Mouse (Mus musculus): Measurements from ENCODE around the gene Rps26. TPM values are rescaled to one million over a fixed set of nuclear protein-coding genes. Genes with fewer than 3 reads are reported as not detected.
"Not testable (repeated sequence)": the region's sequence is repeated elsewhere in the genome, so short reads cannot be mapped to it uniquely, and the experiment has no call there.

Gene Rps26
- polyA plus RNA-seq, 1 experiment, result 530 TPM

- 11% methylated on average over 36 of the region's 36 CpGs for WGBS
- Histone ChIP-seq H3K4me1 (ENCODE audit: control insufficient read depth, insufficient read depth, low read length) (no peaks in the 10 kb centered on the region), H3K4me3 (replicated peaks; ENCODE audit: extremely low read depth, low read depth, low read length) (peak within 1 kb of the TSS; percentile 69)
- no peak for TF ChIP-seq POLR2A (IDR thresholded peaks at IDR 0.05; ENCODE audit: borderline replicate concordance, extremely low read depth, low read depth, low read length)
- TF ChIP-seq CTCF (IDR thresholded peaks at IDR 0.05; ENCODE audit: insufficient read depth, low read length), result no peak
- DNase-seq, result peak; percentile 49
Observed at GRCm38 (mm10) chr10:128645111-128646011, 18.8 kb upstream of the Rps26 start, which contains the start of gene Ikzf4. Gene Ikzf4, minus strand, starts transcription at chr10:128645991.

GRCm38 (mm10) chr10:128642749-128643148 lies 16.2 kb upstream of the Rps26 start:
- WGBS, result 85% methylated on average over 6 of the region's 6 CpGs
- no peak for DNase-seq
- no peak for TF ChIP-seq POLR2A (IDR thresholded peaks at IDR 0.05; ENCODE audit: borderline replicate concordance, extremely low read depth, low read depth, low read length)
- TF ChIP-seq CTCF (IDR thresholded peaks at IDR 0.05; ENCODE audit: insufficient read depth, low read length), result no peak
- Histone ChIP-seq H3K4me1 (ENCODE audit: control insufficient read depth, insufficient read depth, low read length) (no peaks in the 10 kb centered on the region), H3K4me3 (replicated peaks; ENCODE audit: extremely low read depth, low read depth, low read length) (no peak overlapping the region)

- DNase-seq, result no peak
- TF ChIP-seq CTCF (IDR thresholded peaks at IDR 0.05; ENCODE audit: insufficient read depth, low read length) (no peak), POLR2A (IDR thresholded peaks at IDR 0.05; ENCODE audit: borderline replicate concordance, extremely low read depth, low read depth, low read length) (no peak)
- H3K4me3 ChIP-seq (replicated peaks; ENCODE audit: extremely low read depth, low read depth, low read length), result no peak overlapping the region
- 59% methylated on average over 7 of the region's 7 CpGs for whole genome bisulfite sequencing
- no peaks in the 10 kb centered on the region for H3K4me1 ChIP-seq (ENCODE audit: control insufficient read depth, insufficient read depth, low read length)
Observed at GRCm38 (mm10) chr10:128641871-128642270, 15.3 kb upstream of the Rps26 start.

- DNase-seq, result no peak
- no peak overlapping the region for H3K4me3 ChIP-seq (replicated peaks; ENCODE audit: extremely low read depth, low read depth, low read length)
- TF ChIP-seq CTCF (IDR thresholded peaks at IDR 0.05; ENCODE audit: insufficient read depth, low read length) (no peak), POLR2A (IDR thresholded peaks at IDR 0.05; ENCODE audit: borderline replicate concordance, extremely low read depth, low read depth, low read length) (no peak)
- H3K4me1 ChIP-seq (ENCODE audit: control insufficient read depth, insufficient read depth, low read length), result no peaks in the 10 kb centered on the region
- 93% methylated on average over 15 of the region's 15 CpGs for WGBS
Observed at GRCm38 (mm10) chr10:128640891-128641290, 14.3 kb upstream of the Rps26 start.

GRCm38 (mm10) chr10:128639999-128640398 lies 13.5 kb upstream of the Rps26 start:
- WGBS, result 80% methylated on average over 14 of the region's 14 CpGs
- TF ChIP-seq CTCF (IDR thresholded peaks at IDR 0.05; ENCODE audit: insufficient read depth, low read length) (no peak), POLR2A (IDR thresholded peaks at IDR 0.05; ENCODE audit: borderline replicate concordance, extremely low read depth, low read depth, low read length) (no peak)
- Histone ChIP-seq H3K4me1 (ENCODE audit: control insufficient read depth, insufficient read depth, low read length) (no peaks in the 10 kb centered on the region), H3K4me3 (replicated peaks; ENCODE audit: extremely low read depth, low read depth, low read length) (no peak overlapping the region)
- DNase-seq, result no peak

- no peak overlapping the region for H3K4me3 ChIP-seq (replicated peaks; ENCODE audit: extremely low read depth, low read depth, low read length)
- 28% methylated on average over 11 of the region's 11 CpGs for WGBS
- no peak for DNase-seq
- no peaks in the 10 kb centered on the region for H3K4me1 ChIP-seq (ENCODE audit: control insufficient read depth, insufficient read depth, low read length)
- TF ChIP-seq POLR2A (IDR thresholded peaks at IDR 0.05; ENCODE audit: borderline replicate concordance, extremely low read depth, low read depth, low read length) (no peak), CTCF (IDR thresholded peaks at IDR 0.05; ENCODE audit: insufficient read depth, low read length) (no peak)
Observed at GRCm38 (mm10) chr10:128637011-128637410, 10.5 kb upstream of the Rps26 start.

GRCm38 (mm10) chr10:128636561-128636960 lies 10.0 kb upstream of the Rps26 start:
- WGBS, result 43% methylated on average over 6 of the region's 6 CpGs

GRCm38 (mm10) chr10:128635697-128636096 lies 9.2 kb upstream of the Rps26 start:
- H3K4me1 ChIP-seq (ENCODE audit: control insufficient read depth, insufficient read depth, low read length), result no peaks in the 10 kb centered on the region
- TF ChIP-seq POLR2A (IDR thresholded peaks at IDR 0.05; ENCODE audit: borderline replicate concordance, extremely low read depth, low read depth, low read length), result no peak
- no peak for TF ChIP-seq CTCF (IDR thresholded peaks at IDR 0.05; ENCODE audit: insufficient read depth, low read length)
- 93% methylated on average over 13 of the region's 13 CpGs for WGBS
- H3K4me3 ChIP-seq (replicated peaks; ENCODE audit: extremely low read depth, low read depth, low read length), result no peak overlapping the region
- no peak for DNase-seq

More at GRCm38 (mm10) chr10:128636561-128636960, 10.0 kb upstream of the Rps26 start:
- no peak overlapping the region for H3K4me3 ChIP-seq (replicated peaks; ENCODE audit: extremely low read depth, low read depth, low read length)
- no peaks in the 10 kb centered on the region for H3K4me1 ChIP-seq (ENCODE audit: control insufficient read depth, insufficient read depth, low read length)
- TF ChIP-seq CTCF (IDR thresholded peaks at IDR 0.05; ENCODE audit: insufficient read depth, low read length) (no peak), POLR2A (IDR thresholded peaks at IDR 0.05; ENCODE audit: borderline replicate concordance, extremely low read depth, low read depth, low read length) (no peak)
- DNase-seq, result no peak

- 23% methylated on average over 6 of the region's 6 CpGs for WGBS
- no peak for DNase-seq
- TF ChIP-seq POLR2A (IDR thresholded peaks at IDR 0.05; ENCODE audit: borderline replicate concordance, extremely low read depth, low read depth, low read length), result no peak
- no peak for TF ChIP-seq CTCF (IDR thresholded peaks at IDR 0.05; ENCODE audit: insufficient read depth, low read length)
- no peaks in the 10 kb centered on the region for H3K4me1 ChIP-seq (ENCODE audit: control insufficient read depth, insufficient read depth, low read length)
- H3K4me3 ChIP-seq (replicated peaks; ENCODE audit: extremely low read depth, low read depth, low read length), result no peak overlapping the region
Observed at GRCm38 (mm10) chr10:128631571-128631970, 5.0 kb upstream of the Rps26 start.

- H3K4me1 ChIP-seq (ENCODE audit: control insufficient read depth, insufficient read depth, low read length); DNase-seq; H3K4me3 ChIP-seq (replicated peaks; ENCODE audit: extremely low read depth, low read depth, low read length): not testable (repeated sequence)
- WGBS, result 85% methylated on average over 5 of the region's 5 CpGs
Observed at GRCm38 (mm10) chr10:128630306-128630705, 3.8 kb upstream of the Rps26 start.

Data from lung, adult 2 months (tissue).